In the genomic region with DNA sequence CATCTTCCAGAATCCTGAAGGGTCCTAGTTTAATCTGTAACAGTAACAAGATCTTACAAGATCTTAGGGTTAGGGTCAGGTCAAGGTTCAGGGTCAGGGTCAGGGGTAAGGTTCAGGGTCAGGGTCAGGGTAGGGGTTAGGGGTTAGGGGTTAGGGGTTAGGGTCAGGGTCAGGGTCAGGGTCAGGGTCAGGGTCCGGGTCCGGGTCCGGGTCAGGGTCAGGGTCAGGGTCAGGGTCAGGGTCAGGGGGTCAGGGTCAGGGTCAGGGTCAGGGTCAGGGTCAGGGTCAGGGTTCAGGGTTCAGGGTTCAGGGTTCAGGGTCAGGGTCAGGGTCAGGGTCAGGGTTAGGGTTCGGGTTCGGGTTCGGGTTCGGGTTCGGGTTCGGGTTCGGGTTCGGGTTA, we compare ENCODE assay signal across 21 mouse cellular contexts. TPM values are rescaled to one million over a fixed set of nuclear protein-coding genes. Genes with fewer than 3 reads are reported as not detected.
DNase-seq lines count a peak whose midpoint lies in the region; ATAC-seq and TF ChIP-seq lines count a peak whose summit lies in the region.
"Had no signal": no experiment of that assay in that cellular context is flagged by ENCODE, and none has a peak within 500 bp of the region (broad histone marks: within the 10 kb centered on the region; RNA-seq: fewer than 3 reads in every experiment).

No protein-coding gene starts in this region.

- no peaks in the 10 kb centered on the region for H3K4me1 ChIP-seq in heart, postnatal 0 days (ENCODE audit: control insufficient read depth, insufficient read depth)
- H3K4me1 ChIP-seq in heart, adult 2 months (ENCODE audit: control insufficient read depth, insufficient read depth, low read length): no peaks in the 10 kb centered on the region
- H3K4me1 ChIP-seq: embryonic facial prominence, embryonic 12.5 days; hindbrain, embryonic 10.5 days; midbrain, embryonic 13.5 days had no signal

- no peak overlapping the region for H3K9ac ChIP-seq in heart, postnatal 0 days (replicated peaks; ENCODE audit: low read depth, low read length)
- H3K9ac ChIP-seq in heart, adult 2 months (ENCODE audit: low read depth, low read length): no peak overlapping the region
- H3K9ac ChIP-seq: embryonic facial prominence, embryonic 12.5 days; midbrain, embryonic 13.5 days had no signal

- no peaks in the 10 kb centered on the region for H3K27me3 ChIP-seq in heart, postnatal 0 days (ENCODE audit: control insufficient read depth, insufficient read depth, low read length)
- H3K27me3 ChIP-seq in heart, adult 2 months (ENCODE audit: control insufficient read depth, insufficient read depth, low read length): no peaks in the 10 kb centered on the region
- H3K27me3 ChIP-seq: embryonic facial prominence, embryonic 12.5 days; midbrain, embryonic 13.5 days had no signal

- no peak for TF ChIP-seq CTCF in heart, postnatal 0 days (IDR thresholded peaks at IDR 0.05; ENCODE audit: low read depth)
- TF ChIP-seq CTCF in heart, adult 2 months (IDR thresholded peaks at IDR 0.05): no peak

- ATAC-seq in heart, postnatal 0 days (ENCODE audit: insufficient read depth, low read depth): no peak
- ATAC-seq: forebrain, embryonic 14.5 days; midbrain, embryonic 13.5 days had no signal

- intact Hi-C loops in heart, adult 2 months (cut with DNase I): no loop called here
- intact Hi-C loops in left cerebral cortex, postnatal 10 days (cut with DNase I): no loop called here

- no peak overlapping the region for H3K4me3 ChIP-seq in heart, postnatal 0 days (ENCODE audit: low read depth, low read length)
- no peak overlapping the region for H3K4me3 ChIP-seq in heart, adult 2 months
- H3K4me3 ChIP-seq: embryonic facial prominence, embryonic 12.5 days; erythroblast, embryonic 14.5 days; gastrocnemius, adult 2 months; hindbrain, embryonic 10.5 days; midbrain, embryonic 13.5 days had no signal

- no peak for TF ChIP-seq POLR2A in heart, adult 2 months (IDR thresholded peaks at IDR 0.05; ENCODE audit: insufficient read depth, low read depth, low read length)

- TF ChIP-seq EP300 in heart, postnatal 0 days (IDR thresholded peaks at IDR 0.05; ENCODE audit: low read depth): no peak
- TF ChIP-seq EP300 in heart, adult 2 months (IDR thresholded peaks at IDR 0.05; ENCODE audit: insufficient read depth, low read depth, low read length): no peak

- 93% methylated on average over 11 of the region's 11 CpGs for WGBS in heart, postnatal 0 days
- 97% methylated on average over 11 of the region's 11 CpGs for WGBS in heart, adult 2 months

- no peak overlapping the region for H3K4me2 ChIP-seq in heart, postnatal 0 days (ENCODE audit: low read depth, low read length)
- H3K4me2 ChIP-seq: embryonic facial prominence, embryonic 12.5 days; midbrain, embryonic 13.5 days had no signal

- H3K27ac ChIP-seq in heart, postnatal 0 days (ENCODE audit: low read depth): 0 out of 2 replicates have a peak overlapping the region, but pooled peaks have one; percentile 55
- no peak overlapping the region for H3K27ac ChIP-seq in heart, adult 2 months
- H3K27ac ChIP-seq: embryonic facial prominence, embryonic 12.5 days; gastrocnemius, adult 2 months; hindbrain, embryonic 10.5 days; midbrain, embryonic 13.5 days had no signal

- no peak for DNase-seq in heart, postnatal 0 days (ENCODE audit: low spot score)
- DNase-seq in heart, adult 2 months: no peak
- DNase-seq in thymus, postnatal 4 days: peak; percentile 13
- no peak for DNase-seq in thymus, postnatal 25 days
- peak; percentile 3 for DNase-seq in forelimb bud, embryonic 11.5 days (ENCODE audit: low read depth, low spot score)
- DNase-seq in testis, postnatal 14 days (ENCODE audit: low spot score): peak; percentile 13
- no peak for DNase-seq in left cerebral cortex, postnatal 10 days (ENCODE audit: extremely low spot score in 1 of 2, low spot score in 2 of 2)
- no peak for DNase-seq in layer of hippocampus, postnatal 10 days (ENCODE audit: low spot score in 2 of 2)
- DNase-seq: adrenal gland, postnatal 14 days; cerebellum, adult 9-10 months; gastrocnemius, adult 2 months; heart, postnatal 10 days; kidney, adult 18-20 months; kidney, postnatal 10 days; lung, adult 18-20 months; retina, postnatal 1 day had no signal

- no peaks in the 10 kb centered on the region for H3K79me2 ChIP-seq in heart, adult 2 months (replicated peaks; ENCODE audit: control insufficient read depth, insufficient read depth, low read length)

- no peaks in the 10 kb centered on the region for H3K36me3 ChIP-seq in heart, postnatal 0 days (replicated peaks; ENCODE audit: control insufficient read depth, insufficient read depth, low read length)
- no peaks in the 10 kb centered on the region for H3K36me3 ChIP-seq in heart, adult 2 months (ENCODE audit: control insufficient read depth, insufficient read depth, low read length)
- H3K36me3 ChIP-seq: embryonic facial prominence, embryonic 12.5 days; hindbrain, embryonic 10.5 days; midbrain, embryonic 13.5 days had no signal

- 0 out of 2 replicates have a peak, but pooled peaks cover 14% of the 10 kb centered on the region for H3K9me3 ChIP-seq in heart, postnatal 0 days (replicated peaks; ENCODE audit: control insufficient read depth, low read length)

RNA-seq across cellular contexts. Expression of a gene that starts 24.9 kb away (rescaled TPM):
- 0.43 and 2.0 TPM in 2 replicates for total RNA-seq in heart, postnatal 0 days (2014; rRNA removed; ENCODE audit: low replicate concordance)
- 2.7 and 3.4 TPM in 2 replicates for polyA plus RNA-seq in heart, postnatal 0 days (2015; fragmentation: Nextera tagmentation; extraction: Ambion mirVana)
- total RNA-seq in heart, adult 2 months (2021): 1 to 10 TPM; 1.5 to 1.8 TPM
- 0.64 and 0.84 TPM in 2 replicates for polyA plus RNA-seq in heart, adult 2 months (2012; rRNA removed)
- total RNA-seq in left cerebral cortex, postnatal 10 days (2021): 1 to 10 TPM; 7.2 to 8.2 TPM
- total RNA-seq in layer of hippocampus, postnatal 10 days (2021): 1 to 10 TPM; 9.0 to 9.5 TPM

Comparison
In these comparisons a context has a peak if more than half of its experiments do, and no peak if none do; other contexts are left out.
1. DNase-seq: peak in thymus, postnatal 4 days (single experiment), forelimb bud, embryonic 11.5 days (single experiment) and testis, postnatal 14 days (single experiment); none in heart, postnatal 0 days (single experiment), heart, adult 2 months (0 of 2), thymus, postnatal 25 days (single experiment), left cerebral cortex, postnatal 10 days (0 of 2) and layer of hippocampus, postnatal 10 days (0 of 2).